Comparison of ENCODE assay signal across 9 mouse cellular contexts in genomic region chr11:98699911-98700310, GRCm38 (mm10). TPM values are rescaled to one million over a fixed set of nuclear protein-coding genes. Genes with fewer than 3 reads are reported as not detected.
DNase-seq lines count a peak whose midpoint lies in the region; ATAC-seq and TF ChIP-seq lines count a peak whose summit lies in the region.
"Had no signal": no experiment of that assay in that cellular context is flagged by ENCODE, and none has a peak within 500 bp of the region (broad histone marks: within the 10 kb centered on the region; RNA-seq: fewer than 3 reads in every experiment).

No protein-coding gene starts in this region.

- intact Hi-C loops in heart, postnatal 36 days (cut with DNase I), result loop anchor here (1.0 to 2.0 kb wide), 3 partner anchors 10 to 209 kb away; no protein-coding TSS in a partner anchor

- 41% methylated on average over 4 of the region's 4 CpGs for WGBS in embryonic facial prominence, embryonic 11.5 days

- in situ Hi-C loops in ES-E14 (cut with MboI; ENCODE audit: low sequenced_read_pairs in 2 of 2, unreplicated experiment in 2 of 2), result no loop called here

- peaks cover 2 to 8% of the 10 kb centered on the region in 2 experiments; a peak in 1 of 4 replicates for H3K4me1 ChIP-seq in ES-E14 (ENCODE audit: control insufficient read depth in 2 of 2, insufficient read depth in 2 of 2, low read length in 2 of 2, poor library complexity in 1 of 2)
- no peaks in the 10 kb centered on the region for H3K4me1 ChIP-seq in embryonic facial prominence, embryonic 11.5 days (ENCODE audit: control insufficient read depth, insufficient read depth, low read length)

- no peak overlapping the region for H3K9ac ChIP-seq in ES-E14 (ENCODE audit: insufficient read depth, low read depth, low read length, poor library complexity, severe bottlenecking)
- no peak overlapping the region for H3K9ac ChIP-seq in embryonic facial prominence, embryonic 11.5 days (replicated peaks; ENCODE audit: low read length)

- H3K27me3 ChIP-seq in embryonic facial prominence, embryonic 11.5 days (ENCODE audit: control insufficient read depth, insufficient read depth, low read length), result no peaks in the 10 kb centered on the region

- peaks cover 14% of the 10 kb centered on the region for H3K36me3 ChIP-seq in ES-E14 (ENCODE audit: control insufficient read depth, insufficient read depth, low read length, poor library complexity, severe bottlenecking)
- no peaks in the 10 kb centered on the region; the same call in 1 of the 2 replicates for H3K36me3 ChIP-seq in embryonic facial prominence, embryonic 11.5 days (replicated peaks; ENCODE audit: control insufficient read depth, insufficient read depth, low read depth, low read length)

- peak; percentile 54 for DNase-seq in ES-E14 (ENCODE audit: low read depth, low spot score)
- peak; percentile 80 for DNase-seq in adrenal gland, postnatal 25 days
- DNase-seq in embryonic facial prominence, embryonic 11.5 days (ENCODE audit: low spot score), result peak; percentile 78
- DNase-seq in heart, postnatal 36 days, result peak; percentile 83 to 89
- DNase-seq in layer of hippocampus, postnatal 10 days (ENCODE audit: low spot score in 2 of 2), result peak; percentile 79 to 86
- DNase-seq in lung, postnatal 25 days (ENCODE audit: low spot score), result peak; percentile 81
- peak; percentile 80 for DNase-seq in right cerebral cortex, postnatal 14 days
- DNase-seq in yolk sac, embryonic 10.5 days (ENCODE audit: low spot score), result no peak

- H3K27ac ChIP-seq in ES-E14 (ENCODE audit: insufficient read depth, low read depth, low read length, poor library complexity, severe bottlenecking), result no peak overlapping the region
- H3K27ac ChIP-seq in embryonic facial prominence, embryonic 11.5 days (replicated peaks; ENCODE audit: low read depth, low read length), result no peak overlapping the region

- H3K9me3 ChIP-seq in ES-E14 (ENCODE audit: control insufficient read depth, insufficient read depth, low read depth, low read length), result no peaks in the 10 kb centered on the region
- no peaks in the 10 kb centered on the region for H3K9me3 ChIP-seq in embryonic facial prominence, embryonic 11.5 days (replicated peaks; ENCODE audit: control insufficient read depth, low read length)

- no peak for ATAC-seq in embryonic facial prominence, embryonic 11.5 days (replicated peaks; ENCODE audit: insufficient number of reproducible peaks, low FRiP score, low TSS enrichment, low read depth)

- H3K4me2 ChIP-seq in embryonic facial prominence, embryonic 11.5 days (ENCODE audit: low read depth, low read length), result no peak overlapping the region

- no peak overlapping the region for H3K4me3 ChIP-seq in ES-E14 (ENCODE audit: insufficient read depth in 1 of 2, low read depth in 1 of 2, low read length in 2 of 2, poor library complexity in 1 of 2, severe bottlenecking in 1 of 2)
- H3K4me3 ChIP-seq in embryonic facial prominence, embryonic 11.5 days (ENCODE audit: low read depth, low read length), result no peak overlapping the region

TF ChIP-seq in ES-E14, 5 proteins besides CTCF, POLR2A, EP300 and RAD21:
- TF ChIP-seq ZNF384 (IDR thresholded peaks at IDR 0.05; ENCODE audit: low read depth, low read length) (no peak), ZC3H11A (IDR thresholded peaks at IDR 0.05; ENCODE audit: borderline replicate concordance, low read depth, low read length) (peak; percentile 44; the same call in 1 of the 2 replicates)

RNA-seq across cellular contexts. Expression of gene Csf3, which starts 1.2 kb away (rescaled TPM):
- total RNA-seq in ES-E14 (2012; rRNA removed), result 0.18 TPM in 1 of 2 replicates, not detected in the other
- not detected in 2 replicates for total RNA-seq in adrenal gland, postnatal 25 days (2021)
- not detected in 2 replicates for polyA plus RNA-seq in embryonic facial prominence, embryonic 11.5 days (2014; fragmentation: Nextera tagmentation; extraction: Ambion mirVana)
- not detected for total RNA-seq in heart, postnatal 36 days (2021)
- not detected for total RNA-seq in layer of hippocampus, postnatal 10 days (2021)
- total RNA-seq: layer of hippocampus, adult 8-10 months had no signal

RNA-seq across cellular contexts. Expression of gene Psmd3, which starts 17.6 kb away (rescaled TPM):
- total RNA-seq in ES-E14 (2012; rRNA removed), result 376 and 408 TPM in 2 replicates
- total RNA-seq in adrenal gland, postnatal 25 days (2021), result 134 and 138 TPM in 2 replicates
- polyA plus RNA-seq in embryonic facial prominence, embryonic 11.5 days (2014; fragmentation: Nextera tagmentation; extraction: Ambion mirVana), result 141 and 153 TPM in 2 replicates
- total RNA-seq in heart, postnatal 36 days (2021), result 100 to 1,000 TPM; 102 to 104 TPM
- 100 to 1,000 TPM; 127 to 130 TPM for total RNA-seq in layer of hippocampus, postnatal 10 days (2021)

RNA-seq across cellular contexts. Expression of gene Med24, which starts 29.3 kb away (rescaled TPM):
- total RNA-seq in ES-E14 (2012; rRNA removed), result 53.5 and 75.7 TPM in 2 replicates
- total RNA-seq in adrenal gland, postnatal 25 days (2021), result 40.9 and 61.5 TPM in 2 replicates
- 54.8 and 55.1 TPM in 2 replicates for polyA plus RNA-seq in embryonic facial prominence, embryonic 11.5 days (2014; fragmentation: Nextera tagmentation; extraction: Ambion mirVana)
- 10 to 100 TPM; 45.2 to 52.7 TPM for total RNA-seq in heart, postnatal 36 days (2021)
- total RNA-seq in layer of hippocampus, postnatal 10 days (2021), result 100 to 1,000 TPM in 1 of 2 experiments, 10 to 100 TPM in 1; 93.8 to 103 TPM

RNA-seq across cellular contexts. Expression of gene Gsdma, which starts 35.8 kb away (rescaled TPM):
- total RNA-seq in ES-E14 (2012; rRNA removed), result 0.16 and 0.40 TPM in 2 replicates
- not detected in 2 replicates for total RNA-seq in adrenal gland, postnatal 25 days (2021)
- 0.07 TPM in 1 of 2 replicates, not detected in the other for polyA plus RNA-seq in embryonic facial prominence, embryonic 11.5 days (2014; fragmentation: Nextera tagmentation; extraction: Ambion mirVana)
- total RNA-seq in heart, postnatal 36 days (2021), result not detected
- not detected for total RNA-seq in layer of hippocampus, postnatal 10 days (2021)

RNA-seq across cellular contexts. Expression of gene Thra, which starts 40.5 kb away (rescaled TPM):
- 7.7 and 9.0 TPM in 2 replicates for total RNA-seq in ES-E14 (2012; rRNA removed)
- total RNA-seq in adrenal gland, postnatal 25 days (2021), result 82.5 and 89.4 TPM in 2 replicates
- polyA plus RNA-seq in embryonic facial prominence, embryonic 11.5 days (2014; fragmentation: Nextera tagmentation; extraction: Ambion mirVana), result 19.7 and 20.3 TPM in 2 replicates
- 100 to 1,000 TPM; 100 to 111 TPM for total RNA-seq in heart, postnatal 36 days (2021)
- total RNA-seq in layer of hippocampus, postnatal 10 days (2021), result 1,000 to 10,000 TPM; 1,331 to 1,411 TPM
